Mouse (Mus musculus): ENCODE data around the gene Fgf22.
"Not testable (repeated sequence)": the region's sequence is repeated elsewhere in the genome, so short reads cannot be mapped to it uniquely, and the experiment has no call there.

- TF ChIP-seq POLR2A (IDR thresholded peaks at IDR 0.05; ENCODE audit: control insufficient read depth, extremely low read depth, insufficient read depth, low read length, poor library complexity); CTCF (IDR thresholded peaks at IDR 0.05; ENCODE audit: borderline replicate concordance, control insufficient read depth, extremely low read depth, insufficient read depth, low read length, poor library complexity): not testable (repeated sequence)
These were observed 4.8 kb downstream of the Fgf22 start for GRCm38 (mm10) chr10:79759675-79760074.

Data from thymus, adult 2 months (tissue).